Mouse (Mus musculus): ENCODE results near the gene Trpc5os. TPM values are rescaled to one million over a fixed set of nuclear protein-coding genes. Genes with fewer than 3 reads are reported as not detected.

Trpc5os gene
- polyA plus RNA-seq, 1 experiment from 2014 or later = 0.08 TPM

Other genes with a start within 250 kb of the Trpc5os start
- gene Alg13, start 138.8 kb upstream of the Trpc5os start, polyA plus RNA-seq (2014; fragmentation: Nextera tagmentation; extraction: Ambion mirVana) = 27.8 and 32.7 TPM in 2 replicates
- 0.09 and 0.20 TPM in 2 replicates for gene Trpc5, start 231.6 kb downstream of the Trpc5os start, polyA plus RNA-seq (2014; fragmentation: Nextera tagmentation; extraction: Ambion mirVana)
- 0.13 TPM in 1 of 2 replicates, not detected in the other for gene Rtl4, start 232.3 kb downstream of the Trpc5os start, polyA plus RNA-seq (2014; fragmentation: Nextera tagmentation; extraction: Ambion mirVana)

Measured in forebrain, embryonic 11.5 days (tissue).